Mouse (Mus musculus): ENCODE measurements around the gene Olfr148. TPM values are rescaled to one million over a fixed set of nuclear protein-coding genes. Genes with fewer than 3 reads are reported as not detected.

Gene Olfr148
- not detected for polyA plus RNA-seq (2015; fragmentation: Illumina TruSeq; extraction: RNeasy Lipid Tissue Mini Kit (QIAGEN cat#74804); ENCODE audit: insufficient read depth, low replicate concordance)

DNA sequence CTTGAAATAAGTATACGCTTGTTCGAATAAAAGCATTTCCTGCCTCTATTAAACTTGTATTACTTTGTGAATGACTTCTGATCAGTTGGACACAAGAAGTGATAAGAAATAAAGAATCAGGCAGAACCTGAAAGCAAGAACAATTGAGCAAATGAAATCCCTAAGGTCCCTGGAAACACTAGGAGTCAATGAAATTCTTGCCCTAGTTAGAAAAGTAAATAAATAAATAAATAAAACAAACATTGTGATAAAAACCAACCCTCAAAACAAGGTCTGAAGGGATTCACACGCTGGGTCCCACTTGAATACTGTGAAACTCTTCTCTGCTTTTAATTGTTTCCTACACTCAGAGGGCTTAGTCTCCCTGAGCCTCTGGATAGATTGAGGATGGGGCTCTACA, at the start of gene Olfr148:
Gene Olfr148, plus strand, starts transcription at position 301 of the 400 bp plus-strand sequence.

DNA sequence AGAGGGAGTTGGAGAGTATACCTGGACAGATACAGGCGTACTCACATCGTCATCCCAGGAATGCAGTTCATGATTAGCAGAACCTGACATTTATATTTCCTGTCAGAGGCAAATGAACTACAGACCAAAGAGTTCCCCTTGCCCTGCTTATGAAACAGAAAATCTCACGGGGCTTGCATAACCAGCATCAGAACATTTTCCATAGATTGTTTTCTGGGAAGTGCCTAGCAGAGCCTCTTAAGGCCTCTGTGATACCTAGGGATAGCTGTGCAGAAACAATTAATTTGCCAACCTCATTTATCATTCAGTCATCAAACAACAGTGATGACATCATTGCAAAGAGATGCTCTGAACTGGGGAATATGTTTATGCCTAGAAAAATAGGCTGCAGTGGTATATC, 35.0 kb upstream of the Olfr148 start, which contains the start of gene Olfr959:
Gene Olfr959, minus strand, starts transcription at position 101 of the 400 bp plus-strand sequence.

DNA sequence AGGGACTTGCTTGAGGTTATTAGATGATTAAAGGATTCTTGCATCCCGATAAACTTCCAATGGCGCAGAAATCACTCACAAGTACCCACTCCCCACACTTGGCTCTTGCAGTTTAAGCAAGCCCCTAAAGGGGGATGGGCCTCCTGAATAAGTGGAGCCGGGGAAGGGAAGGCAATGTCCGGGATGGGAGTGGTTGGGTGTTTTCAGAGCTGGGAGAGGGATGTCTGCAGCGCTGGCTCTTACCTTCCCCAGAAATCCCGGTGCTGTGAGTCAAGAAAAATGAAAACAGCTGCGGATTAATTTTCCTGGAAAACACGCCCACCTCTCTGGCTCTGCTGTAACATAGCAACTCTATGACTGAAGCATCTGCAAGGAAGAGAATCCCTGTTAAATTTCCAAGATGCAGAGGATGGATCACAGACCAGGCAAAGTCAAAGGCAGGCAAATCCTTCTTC, 6.4 kb upstream of the Olfr148 start, which contains the start of gene AW551984:
Gene AW551984, minus strand, starts transcription at position 405 of the 455 bp plus-strand sequence.

DNA sequence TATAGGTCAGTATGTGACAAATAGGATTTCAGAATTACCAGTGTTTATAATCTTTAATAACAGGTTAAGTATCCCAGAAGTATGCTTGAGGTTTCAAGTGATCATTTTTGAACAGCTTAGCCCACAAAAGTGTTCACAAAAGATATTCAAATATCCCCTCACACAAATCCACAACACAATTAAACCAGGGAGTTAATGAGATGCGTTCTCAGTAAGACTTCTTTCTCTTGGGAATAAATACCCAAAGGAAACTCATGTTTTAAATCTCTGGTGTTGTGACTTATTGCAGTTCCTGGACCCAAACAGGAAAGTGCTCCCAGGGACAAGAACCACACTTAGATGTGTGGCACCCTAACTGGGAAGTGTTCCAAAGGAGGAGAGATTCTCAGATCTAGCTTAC, 10.6 kb downstream of the Olfr148 start, which contains the start of gene Olfr960:
Gene Olfr960, plus strand, starts transcription at position 301 of the 400 bp plus-strand sequence.

DNA sequence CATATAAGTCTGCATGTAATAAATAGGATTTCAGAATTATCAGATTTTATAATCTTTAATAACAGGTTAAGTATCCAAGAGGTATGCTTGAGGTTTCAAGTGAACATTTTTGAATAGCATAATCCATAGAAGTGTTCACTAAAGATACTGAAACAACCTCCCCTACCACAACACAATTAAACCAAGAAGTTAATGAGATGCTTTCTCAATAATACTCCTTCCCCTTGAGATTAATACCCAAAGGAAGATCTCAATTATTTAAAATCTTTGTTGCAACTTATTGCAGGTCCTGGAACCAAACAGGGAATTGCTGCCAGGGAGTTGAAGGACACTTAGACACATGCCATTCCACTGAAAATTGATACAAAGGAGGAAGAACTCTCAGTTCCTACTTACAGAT, 34.3 kb downstream of the Olfr148 start, which contains the start of gene Olfr961:
Gene Olfr961, plus strand, starts transcription at position 301 of the 400 bp plus-strand sequence.

Other genes starting within 250 kb of the Olfr148 start
- not detected for gene Olfr951, start 223.2 kb upstream of the Olfr148 start, polyA plus RNA-seq (2015; fragmentation: Illumina TruSeq; extraction: RNeasy Lipid Tissue Mini Kit (QIAGEN cat#74804); ENCODE audit: insufficient read depth, low replicate concordance)
- gene Olfr952, start 183.5 kb upstream of the Olfr148 start, polyA plus RNA-seq (2015; fragmentation: Illumina TruSeq; extraction: RNeasy Lipid Tissue Mini Kit (QIAGEN cat#74804); ENCODE audit: insufficient read depth, low replicate concordance), result not detected
- not detected for gene Olfr954, start 154.0 kb upstream of the Olfr148 start, polyA plus RNA-seq (2015; fragmentation: Illumina TruSeq; extraction: RNeasy Lipid Tissue Mini Kit (QIAGEN cat#74804); ENCODE audit: insufficient read depth, low replicate concordance)
- not detected for gene Olfr955, start 138.7 kb upstream of the Olfr148 start, polyA plus RNA-seq (2015; fragmentation: Illumina TruSeq; extraction: RNeasy Lipid Tissue Mini Kit (QIAGEN cat#74804); ENCODE audit: insufficient read depth, low replicate concordance)
- not detected for gene Olfr44, start 116.7 kb upstream of the Olfr148 start, polyA plus RNA-seq (2015; fragmentation: Illumina TruSeq; extraction: RNeasy Lipid Tissue Mini Kit (QIAGEN cat#74804); ENCODE audit: insufficient read depth, low replicate concordance)
- gene Olfr957, start 94.8 kb upstream of the Olfr148 start, polyA plus RNA-seq (2015; fragmentation: Illumina TruSeq; extraction: RNeasy Lipid Tissue Mini Kit (QIAGEN cat#74804); ENCODE audit: insufficient read depth, low replicate concordance), result not detected
- gene Olfr958, start 56.6 kb upstream of the Olfr148 start, polyA plus RNA-seq (2015; fragmentation: Illumina TruSeq; extraction: RNeasy Lipid Tissue Mini Kit (QIAGEN cat#74804); ENCODE audit: insufficient read depth, low replicate concordance), result not detected
- not detected for gene Olfr959, start 35.1 kb upstream of the Olfr148 start, polyA plus RNA-seq (2015; fragmentation: Illumina TruSeq; extraction: RNeasy Lipid Tissue Mini Kit (QIAGEN cat#74804); ENCODE audit: insufficient read depth, low replicate concordance)
- gene AW551984, start 6.3 kb upstream of the Olfr148 start, polyA plus RNA-seq (2015; fragmentation: Illumina TruSeq; extraction: RNeasy Lipid Tissue Mini Kit (QIAGEN cat#74804); ENCODE audit: insufficient read depth, low replicate concordance), result 0.11 TPM
- gene Olfr960, start 10.7 kb downstream of the Olfr148 start, polyA plus RNA-seq (2015; fragmentation: Illumina TruSeq; extraction: RNeasy Lipid Tissue Mini Kit (QIAGEN cat#74804); ENCODE audit: insufficient read depth, low replicate concordance), result not detected
- gene Olfr961, start 34.4 kb downstream of the Olfr148 start, polyA plus RNA-seq (2015; fragmentation: Illumina TruSeq; extraction: RNeasy Lipid Tissue Mini Kit (QIAGEN cat#74804); ENCODE audit: insufficient read depth, low replicate concordance), result not detected
- not detected for gene Olfr963, start 56.5 kb downstream of the Olfr148 start, polyA plus RNA-seq (2015; fragmentation: Illumina TruSeq; extraction: RNeasy Lipid Tissue Mini Kit (QIAGEN cat#74804); ENCODE audit: insufficient read depth, low replicate concordance)
- gene Olfr149, start 96.5 kb downstream of the Olfr148 start, polyA plus RNA-seq (2015; fragmentation: Illumina TruSeq; extraction: RNeasy Lipid Tissue Mini Kit (QIAGEN cat#74804); ENCODE audit: insufficient read depth, low replicate concordance), result not detected
- gene Olfr965, start 100.7 kb downstream of the Olfr148 start, polyA plus RNA-seq (2015; fragmentation: Illumina TruSeq; extraction: RNeasy Lipid Tissue Mini Kit (QIAGEN cat#74804); ENCODE audit: insufficient read depth, low replicate concordance), result not detected
- gene Olfr150, start 120.3 kb downstream of the Olfr148 start, polyA plus RNA-seq (2015; fragmentation: Illumina TruSeq; extraction: RNeasy Lipid Tissue Mini Kit (QIAGEN cat#74804); ENCODE audit: insufficient read depth, low replicate concordance), result not detected
- not detected for gene Olfr967, start 135.6 kb downstream of the Olfr148 start, polyA plus RNA-seq (2015; fragmentation: Illumina TruSeq; extraction: RNeasy Lipid Tissue Mini Kit (QIAGEN cat#74804); ENCODE audit: insufficient read depth, low replicate concordance)
- not detected for gene Olfr968, start 172.6 kb downstream of the Olfr148 start, polyA plus RNA-seq (2015; fragmentation: Illumina TruSeq; extraction: RNeasy Lipid Tissue Mini Kit (QIAGEN cat#74804); ENCODE audit: insufficient read depth, low replicate concordance)
- not detected for gene Olfr969, start 180.3 kb downstream of the Olfr148 start, polyA plus RNA-seq (2015; fragmentation: Illumina TruSeq; extraction: RNeasy Lipid Tissue Mini Kit (QIAGEN cat#74804); ENCODE audit: insufficient read depth, low replicate concordance)
- gene Olfr970, start 198.2 kb downstream of the Olfr148 start, polyA plus RNA-seq (2015; fragmentation: Illumina TruSeq; extraction: RNeasy Lipid Tissue Mini Kit (QIAGEN cat#74804); ENCODE audit: insufficient read depth, low replicate concordance), result not detected
- not detected for gene Olfr971, start 226.2 kb downstream of the Olfr148 start, polyA plus RNA-seq (2015; fragmentation: Illumina TruSeq; extraction: RNeasy Lipid Tissue Mini Kit (QIAGEN cat#74804); ENCODE audit: insufficient read depth, low replicate concordance)

Data from spleen, adult 10 weeks (tissue).